Mouse (Mus musculus): ENCODE results near the gene Hmgb1. TPM values are rescaled to one million over a fixed set of nuclear protein-coding genes. Genes with fewer than 3 reads are reported as not detected.

The Hmgb1 gene
- polyA plus RNA-seq, 2 experiments, result 577 to 1,456 TPM

DNA sequence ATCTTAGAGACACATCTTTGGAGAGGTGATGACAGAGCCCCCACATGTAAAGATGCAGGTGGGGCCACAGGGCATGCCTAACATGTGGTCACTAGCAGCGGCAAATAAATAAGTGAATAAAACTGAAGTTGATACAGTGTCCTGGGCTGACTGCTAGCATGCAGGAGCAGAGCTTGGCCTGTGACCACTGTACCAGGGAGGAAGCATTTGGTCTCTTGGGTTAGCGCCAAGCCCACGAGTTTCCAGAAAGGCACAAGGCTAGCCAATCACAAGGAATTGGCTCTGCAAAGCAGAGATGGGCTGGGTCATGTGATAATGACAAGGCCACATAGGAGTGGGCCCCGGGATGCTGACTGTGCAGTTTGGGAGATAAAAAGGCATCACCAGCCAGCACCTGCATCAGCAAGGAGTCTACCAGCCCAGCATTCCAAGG lies 47.3 kb downstream of the Hmgb1 start:
- Histone ChIP-seq H3K9me3 (ENCODE audit: control insufficient read depth, low read length) (no peaks in the 10 kb centered on the region), H3K36me3 (ENCODE audit: control insufficient read depth, insufficient read depth, low read length) (no peaks in the 10 kb centered on the region), H3K27ac (replicated peaks; ENCODE audit: low read depth, low read length) (no peak overlapping the region), H3K9ac (ENCODE audit: low read depth, low read length, severe bottlenecking) (no peak overlapping the region), H3K27me3 (ENCODE audit: control insufficient read depth, insufficient read depth, low read length) (no peaks in the 10 kb centered on the region), H3K4me2 (replicated peaks; ENCODE audit: low read depth, low read length, severe bottlenecking) (no peak overlapping the region), H3K4me1 (ENCODE audit: control insufficient read depth, insufficient read depth, low read length) (peaks cover 7% of the 10 kb centered on the region; the same call in 1 of the 2 replicates), H3K4me3 (replicated peaks; ENCODE audit: low read length) (no peak overlapping the region)
- ATAC-seq (ENCODE audit: low FRiP score, low read depth) (no peak), DNase-seq (ENCODE audit: low spot score) (peak; percentile 27)
- no peak for TF ChIP-seq POLR2A (IDR thresholded peaks at IDR 0.05; ENCODE audit: borderline replicate concordance, extremely low read depth, insufficient read depth, insufficient read length)
- WGBS, result 50% methylated on average over 4 of the region's 4 CpGs

DNA sequence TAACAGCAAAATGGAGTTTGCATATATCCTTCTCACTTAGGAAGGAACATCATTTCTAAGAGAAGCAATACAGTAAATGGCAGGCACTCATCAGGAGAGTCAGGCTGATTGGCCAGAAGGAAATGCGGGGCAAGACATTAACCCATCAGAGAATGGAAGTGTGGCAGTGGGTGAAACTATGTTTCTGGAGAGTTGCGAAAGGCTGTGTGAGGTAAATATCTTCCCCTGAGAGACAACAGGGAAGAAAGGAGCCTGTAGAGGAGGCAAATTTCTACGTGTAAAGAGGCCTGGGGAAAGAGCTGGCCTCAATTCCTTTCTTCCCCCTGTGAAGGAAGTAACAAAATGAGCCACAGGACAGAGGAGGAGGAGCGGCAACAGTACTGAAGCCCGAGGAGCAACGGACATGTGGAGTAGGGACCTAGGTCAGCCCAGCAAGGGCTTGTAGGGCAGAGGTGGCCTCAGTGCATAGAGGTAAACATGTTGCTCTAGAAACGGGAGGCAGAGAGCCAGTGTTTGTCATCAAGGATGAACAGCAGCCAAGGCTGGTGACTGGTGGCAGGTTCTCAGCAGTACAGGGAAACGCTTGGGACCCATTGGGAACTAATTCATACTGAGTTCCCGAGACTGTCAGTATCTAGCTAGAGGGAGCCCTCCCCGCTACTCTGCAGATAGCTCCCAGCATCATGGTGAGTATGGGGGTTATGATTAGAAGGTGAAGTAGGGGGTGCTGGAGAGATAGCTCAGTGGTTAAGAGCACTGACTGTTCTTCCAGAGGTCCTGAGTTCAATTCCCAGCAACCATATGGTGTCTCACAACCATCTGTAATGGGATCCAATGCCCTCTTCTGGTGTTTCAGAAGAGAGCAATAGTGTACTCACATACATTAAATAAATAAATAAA lies 48.6 kb downstream of the Hmgb1 start:
- Histone ChIP-seq H3K4me1 (ENCODE audit: control insufficient read depth, insufficient read depth, low read length) (peaks cover 7% of the 10 kb centered on the region; the same call in 1 of the 2 replicates), H3K27me3 (ENCODE audit: control insufficient read depth, insufficient read depth, low read length) (no peaks in the 10 kb centered on the region), H3K4me2 (replicated peaks; ENCODE audit: low read depth, low read length, severe bottlenecking) (no peak overlapping the region), H3K9ac (ENCODE audit: low read depth, low read length, severe bottlenecking) (no peak overlapping the region), H3K9me3 (ENCODE audit: control insufficient read depth, low read length) (no peaks in the 10 kb centered on the region), H3K4me3 (replicated peaks; ENCODE audit: low read length) (no peak overlapping the region), H3K36me3 (ENCODE audit: control insufficient read depth, insufficient read depth, low read length) (no peaks in the 10 kb centered on the region), H3K27ac (replicated peaks; ENCODE audit: low read depth, low read length) (no peak overlapping the region)
- 80% methylated on average over 10 of the region's 10 CpGs for WGBS
- TF ChIP-seq POLR2A (IDR thresholded peaks at IDR 0.05; ENCODE audit: borderline replicate concordance, extremely low read depth, insufficient read depth, insufficient read length), result no peak
- no peak for DNase-seq (ENCODE audit: low spot score)
- ATAC-seq (ENCODE audit: low FRiP score, low read depth), result no peak

DNA sequence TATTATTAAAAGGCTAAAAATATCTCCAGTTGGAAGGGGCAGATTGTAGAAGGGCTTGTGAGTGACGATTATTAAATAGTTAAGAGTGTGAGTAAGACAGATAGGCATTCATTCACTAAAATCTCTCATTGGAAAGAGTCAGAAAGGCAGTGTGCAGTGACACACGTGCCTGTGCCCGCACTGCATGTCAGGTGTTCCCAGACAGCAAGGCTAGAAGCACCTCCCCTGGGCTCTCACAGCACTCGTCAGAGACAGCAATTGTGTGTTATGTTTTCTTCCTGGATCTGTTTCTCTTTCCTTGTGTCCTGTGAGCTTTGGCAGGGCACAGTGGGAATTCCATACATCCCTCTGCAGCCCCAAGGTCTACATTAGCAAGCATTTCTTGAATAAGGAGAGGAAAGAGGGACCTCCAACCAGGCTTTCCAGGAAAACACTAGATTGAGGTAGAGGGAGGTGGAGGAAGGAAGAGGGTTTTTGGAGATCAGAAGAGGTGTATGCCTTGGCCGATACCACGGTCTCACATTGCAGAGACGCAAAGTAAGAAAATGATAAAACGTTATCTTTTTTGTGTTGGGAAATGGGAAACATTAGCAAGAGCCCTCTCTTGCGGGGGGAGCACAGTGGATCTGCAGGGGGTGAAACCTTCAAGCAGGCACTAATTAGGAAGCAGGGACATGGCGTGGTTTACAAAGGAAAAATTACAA lies 49.4 kb downstream of the Hmgb1 start:
- Histone ChIP-seq H3K36me3 (ENCODE audit: control insufficient read depth, insufficient read depth, low read length) (no peaks in the 10 kb centered on the region), H3K9ac (ENCODE audit: low read depth, low read length, severe bottlenecking) (no peak overlapping the region), H3K4me3 (replicated peaks; ENCODE audit: low read length) (no peak overlapping the region), H3K4me1 (ENCODE audit: control insufficient read depth, insufficient read depth, low read length) (peaks cover 7% of the 10 kb centered on the region; the same call in 1 of the 2 replicates), H3K27me3 (ENCODE audit: control insufficient read depth, insufficient read depth, low read length) (no peaks in the 10 kb centered on the region), H3K9me3 (ENCODE audit: control insufficient read depth, low read length) (no peaks in the 10 kb centered on the region), H3K27ac (replicated peaks; ENCODE audit: low read depth, low read length) (no peak overlapping the region), H3K4me2 (replicated peaks; ENCODE audit: low read depth, low read length, severe bottlenecking) (no peak overlapping the region)
- ATAC-seq (ENCODE audit: low FRiP score, low read depth) (no peak), DNase-seq (ENCODE audit: low spot score) (no peak)
- 69% methylated on average over 10 of the region's 10 CpGs for WGBS
- no peak for TF ChIP-seq POLR2A (IDR thresholded peaks at IDR 0.05; ENCODE audit: borderline replicate concordance, extremely low read depth, insufficient read depth, insufficient read length)

DNA sequence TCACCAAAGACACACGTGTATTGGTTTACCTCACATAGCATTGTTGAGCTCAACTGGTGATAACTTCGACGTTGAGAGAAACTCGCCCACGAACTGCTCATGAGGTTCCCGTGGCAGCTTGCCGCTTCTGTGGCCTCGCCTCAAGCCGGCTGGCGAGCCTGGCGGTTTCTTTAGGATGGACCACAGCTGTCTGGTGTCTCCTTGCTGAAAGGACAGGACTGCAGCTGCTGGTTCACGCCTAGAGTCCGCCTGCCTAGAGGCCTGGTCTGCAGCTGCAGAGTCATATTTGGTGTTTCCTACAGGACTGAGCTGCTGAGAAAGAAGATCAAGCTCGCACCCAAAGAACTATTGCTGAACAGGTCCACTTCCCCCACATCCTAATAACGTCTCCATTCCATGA lies 55.8 kb downstream of the Hmgb1 start:
- H3K9ac ChIP-seq (ENCODE audit: low read depth, low read length, severe bottlenecking), result no peak overlapping the region
- H3K27me3 ChIP-seq (ENCODE audit: control insufficient read depth, insufficient read depth, low read length), result no peaks in the 10 kb centered on the region
- no peaks in the 10 kb centered on the region for H3K4me1 ChIP-seq (ENCODE audit: control insufficient read depth, insufficient read depth, low read length)
- H3K36me3 ChIP-seq (ENCODE audit: control insufficient read depth, insufficient read depth, low read length), result no peaks in the 10 kb centered on the region
- H3K9me3 ChIP-seq (ENCODE audit: control insufficient read depth, low read length), result no peaks in the 10 kb centered on the region
- no peak for DNase-seq (ENCODE audit: low spot score)
- H3K4me2 ChIP-seq (replicated peaks; ENCODE audit: low read depth, low read length, severe bottlenecking), result no peak overlapping the region
- H3K27ac ChIP-seq (replicated peaks; ENCODE audit: low read depth, low read length), result no peak overlapping the region
- no peak for TF ChIP-seq POLR2A (IDR thresholded peaks at IDR 0.05; ENCODE audit: borderline replicate concordance, extremely low read depth, insufficient read depth, insufficient read length)
- peak; percentile 60; the same call in 1 of the 2 replicates for ATAC-seq (ENCODE audit: low FRiP score, low read depth)
- no peak overlapping the region for H3K4me3 ChIP-seq (replicated peaks; ENCODE audit: low read length)
- WGBS, result 81% methylated on average over 15 of the region's 15 CpGs

DNA sequence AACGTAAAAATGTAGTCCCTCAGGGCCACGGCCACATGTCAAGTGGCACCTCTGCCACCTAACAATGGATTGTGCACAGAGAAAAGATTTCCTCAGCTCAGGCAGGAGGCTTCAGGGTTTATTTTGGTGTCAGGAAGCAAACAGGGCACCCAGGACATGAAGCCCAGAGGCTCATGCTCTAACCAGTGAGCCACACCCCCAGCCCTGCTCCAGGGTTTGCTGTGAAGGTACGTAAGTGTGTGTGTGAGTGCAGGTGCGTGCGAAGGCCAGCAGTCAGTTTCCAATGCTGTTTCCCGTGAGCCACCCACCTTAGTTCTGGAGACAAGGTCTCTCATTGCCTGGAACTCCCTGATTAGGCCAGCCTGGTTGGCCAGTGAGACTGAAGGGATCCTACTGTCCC lies 60.5 kb downstream of the Hmgb1 start:
- TF ChIP-seq POLR2A (IDR thresholded peaks at IDR 0.05; ENCODE audit: borderline replicate concordance, extremely low read depth, insufficient read depth, insufficient read length), result no peak
- H3K27me3 ChIP-seq (ENCODE audit: control insufficient read depth, insufficient read depth, low read length), result no peaks in the 10 kb centered on the region

More for the DNA sequence above, 60.5 kb downstream of the Hmgb1 start:
- Histone ChIP-seq H3K4me1 (ENCODE audit: control insufficient read depth, insufficient read depth, low read length) (no peaks in the 10 kb centered on the region), H3K4me3 (replicated peaks; ENCODE audit: low read length) (no peak overlapping the region), H3K4me2 (replicated peaks; ENCODE audit: low read depth, low read length, severe bottlenecking) (no peak overlapping the region), H3K36me3 (ENCODE audit: control insufficient read depth, insufficient read depth, low read length) (no peaks in the 10 kb centered on the region), H3K9ac (ENCODE audit: low read depth, low read length, severe bottlenecking) (no peak overlapping the region), H3K27ac (replicated peaks; ENCODE audit: low read depth, low read length) (no peak overlapping the region), H3K9me3 (ENCODE audit: control insufficient read depth, low read length) (no peaks in the 10 kb centered on the region)
- ATAC-seq (ENCODE audit: low FRiP score, low read depth) (no peak), DNase-seq (ENCODE audit: low spot score) (no peak)
- 90% methylated on average over 6 of the region's 6 CpGs for WGBS

All from limb, embryonic 14.5 days (tissue).